Mouse (Mus musculus): ENCODE measurements around the gene Ldlr. TPM values are rescaled to one million over a fixed set of nuclear protein-coding genes. Genes with fewer than 3 reads are reported as not detected.
A peak's percentile ranks its signal among the peaks of the same experiment; 100 is the strongest.

Ldlr gene
- total RNA-seq, 2 experiments from 2014 or later, result 13.5 to 16.7 TPM

DNA sequence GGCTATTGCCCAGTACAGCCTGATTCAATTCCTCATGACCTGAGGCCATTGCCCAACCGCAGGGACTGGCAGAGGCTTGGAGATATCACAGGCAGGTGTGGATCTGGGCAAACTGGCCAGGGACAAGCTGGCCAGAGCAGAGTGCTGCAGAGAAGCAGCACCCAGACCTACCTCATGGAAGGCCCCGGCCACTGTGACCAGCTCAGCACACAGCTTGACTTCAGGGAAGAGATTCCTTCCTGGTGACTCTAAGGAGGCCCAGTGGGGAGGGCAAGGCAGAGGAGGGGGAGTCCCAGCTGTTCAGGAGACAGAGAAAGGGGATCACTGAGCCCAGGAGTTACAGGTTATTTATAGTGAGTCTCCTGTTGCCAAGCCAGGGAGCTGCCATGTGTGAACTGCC, 2.2 kb upstream of the Ldlr start:
- DNase-seq (ENCODE audit: low spot score in 2 of 2), result no peak
- intact Hi-C loops (cut with DNase I), result no loop called here

DNA sequence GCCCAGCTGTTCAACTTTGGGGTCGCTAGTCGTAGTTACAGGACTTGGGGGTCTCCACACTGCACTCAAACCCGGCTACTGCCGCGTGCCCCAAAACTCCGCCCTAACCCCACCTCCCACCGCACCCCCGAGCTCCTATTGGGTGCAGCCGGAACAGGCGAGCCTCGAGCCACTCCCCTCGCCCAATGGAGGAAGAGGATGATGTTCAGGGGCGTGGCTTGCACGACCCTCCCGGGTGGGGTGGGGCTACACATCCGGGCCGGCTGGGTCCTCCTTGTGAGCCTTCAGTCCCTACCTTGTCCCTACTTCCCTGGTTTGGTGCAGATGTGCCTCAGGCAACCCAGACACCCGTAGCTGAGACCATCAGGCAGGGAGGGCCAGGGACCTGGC, 859 bp downstream of the Ldlr start:
- DNase-seq (ENCODE audit: low spot score in 2 of 2), result peak; percentile 90 to 92
- intact Hi-C loops (cut with DNase I), result no loop called here

DNA sequence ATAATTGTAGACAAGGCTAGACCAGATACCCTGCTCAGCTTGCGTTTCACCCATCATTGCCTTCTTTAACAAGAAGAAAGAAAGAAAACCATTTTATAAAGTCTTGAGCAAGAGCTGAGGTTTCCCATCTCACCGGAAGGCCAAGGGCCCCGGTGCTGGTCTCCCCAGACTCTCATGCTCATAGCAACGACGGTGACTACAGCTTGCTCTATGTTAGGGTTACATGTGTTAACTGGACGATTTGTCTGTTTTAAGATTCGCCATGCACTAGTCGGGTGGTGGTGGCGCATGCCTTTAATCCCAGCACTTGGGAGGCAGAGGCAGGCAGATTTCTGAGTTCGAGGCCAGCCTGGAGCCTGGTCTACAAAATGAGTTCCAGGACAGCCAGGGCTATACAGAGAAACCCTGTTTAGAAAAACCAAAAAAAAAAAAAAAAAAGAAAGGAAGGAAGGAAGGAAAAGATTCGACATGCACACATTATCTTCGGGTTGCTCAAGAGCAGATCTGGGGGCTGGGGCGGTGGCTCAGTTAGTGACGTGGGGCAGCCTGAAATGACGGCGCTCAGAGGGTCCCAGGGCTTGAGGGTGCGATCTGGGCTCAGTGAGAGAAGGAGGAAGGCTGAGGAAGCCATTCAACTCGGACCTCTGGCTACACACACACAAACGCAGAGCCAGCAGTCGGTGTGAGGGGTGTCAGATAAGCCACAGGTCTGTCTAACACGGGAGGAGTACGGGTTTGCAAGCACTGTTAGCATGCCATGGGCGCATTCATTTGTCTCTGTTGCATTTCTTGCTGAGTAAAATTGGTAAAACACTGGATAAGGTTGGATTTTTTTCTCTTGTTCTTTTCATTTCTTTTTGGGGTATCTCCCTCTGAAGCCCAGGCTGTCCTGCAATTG, 2.2 kb downstream of the Ldlr start:
- intact Hi-C loops (cut with DNase I), result no loop called here
- no peak for DNase-seq (ENCODE audit: low spot score in 2 of 2)

DNA sequence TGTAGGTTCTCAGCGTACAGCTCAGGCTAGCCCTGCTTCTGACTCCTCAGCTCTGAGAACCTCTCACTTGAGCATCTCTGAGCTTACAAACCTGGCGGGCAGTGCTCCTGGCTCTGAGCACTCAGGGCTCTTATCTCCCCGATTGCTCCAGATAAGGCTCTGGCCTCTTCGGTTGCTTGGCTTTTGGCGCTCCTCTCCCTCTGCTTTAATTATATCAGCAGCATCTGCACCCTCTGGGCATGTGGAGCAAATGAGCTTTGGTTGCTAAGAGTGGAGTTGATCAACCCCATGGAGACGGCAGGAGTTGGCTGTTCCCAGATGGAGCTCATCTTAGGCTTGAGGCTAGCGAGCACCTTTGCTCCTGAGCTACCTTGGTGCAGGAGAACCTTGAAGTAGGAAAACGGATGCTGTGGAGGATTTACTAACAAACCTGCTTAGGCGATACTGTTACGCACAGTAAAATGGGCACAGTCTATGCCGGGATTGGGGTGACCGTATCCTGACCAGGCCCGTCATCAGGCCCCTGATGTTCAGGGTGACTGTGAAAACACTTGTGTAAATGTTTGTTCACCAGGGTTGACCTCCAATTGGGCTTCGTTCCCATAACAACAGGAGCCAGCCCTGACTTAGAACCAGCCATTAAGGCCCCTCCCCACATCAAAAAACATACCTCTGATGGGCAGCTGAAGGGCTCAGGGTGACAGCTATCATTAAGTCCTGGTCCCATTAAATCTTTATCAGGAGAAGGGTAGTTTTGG, 3.1 kb downstream of the Ldlr start:
- intact Hi-C loops (cut with DNase I), result no loop called here
- no peak for DNase-seq (ENCODE audit: low spot score in 2 of 2)

DNA sequence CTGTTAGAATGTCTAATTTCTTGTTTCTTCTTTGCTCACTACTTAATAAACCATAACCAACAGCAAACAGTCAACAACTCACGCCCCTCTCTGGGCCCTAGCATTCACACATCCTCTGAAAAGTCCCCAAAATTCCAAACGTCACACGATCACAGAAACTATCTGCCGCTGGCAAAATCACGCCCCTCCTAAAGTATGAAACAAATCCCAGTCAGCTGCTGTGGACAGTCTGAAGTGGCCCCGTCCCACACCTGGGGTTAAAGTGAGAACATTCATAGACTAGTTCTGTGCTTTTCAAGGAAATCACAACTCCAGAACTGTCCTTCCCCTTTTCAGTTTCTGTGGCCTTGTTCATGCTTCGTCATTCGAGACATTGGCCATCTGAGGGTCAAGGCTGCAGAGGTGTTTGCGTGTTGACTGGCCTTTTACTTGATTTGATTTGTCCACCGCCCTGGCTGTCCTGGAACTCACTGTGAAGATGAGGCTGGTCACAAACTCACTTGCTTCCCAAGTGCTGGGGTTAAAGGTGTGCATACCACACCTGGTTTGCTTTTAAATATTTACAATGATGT, 5.1 kb downstream of the Ldlr start:
- intact Hi-C loops (cut with DNase I), result no loop called here
- no peak for DNase-seq (ENCODE audit: low spot score in 2 of 2)

DNA sequence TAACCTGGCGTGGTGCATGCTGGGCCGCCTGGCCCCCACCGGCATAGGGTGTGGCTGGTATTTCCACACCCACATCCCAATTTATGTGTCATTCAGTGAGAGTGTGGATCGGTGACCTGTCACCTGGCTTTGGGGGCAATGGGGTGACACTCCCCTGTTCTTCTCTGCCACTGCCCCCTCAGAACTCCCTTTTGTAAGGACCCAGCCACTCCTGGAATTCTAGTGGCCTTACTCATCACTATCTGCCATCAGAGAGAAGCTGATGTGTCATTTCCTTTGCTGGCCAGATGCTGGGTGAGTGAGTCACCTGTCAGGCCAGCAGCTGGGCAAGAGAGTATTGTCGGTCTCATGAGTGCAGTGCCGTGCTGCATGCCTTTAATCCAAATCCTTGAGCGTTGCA, 6.0 kb downstream of the Ldlr start:
- DNase-seq (ENCODE audit: low spot score in 2 of 2), result no peak
- intact Hi-C loops (cut with DNase I), result no loop called here

DNA sequence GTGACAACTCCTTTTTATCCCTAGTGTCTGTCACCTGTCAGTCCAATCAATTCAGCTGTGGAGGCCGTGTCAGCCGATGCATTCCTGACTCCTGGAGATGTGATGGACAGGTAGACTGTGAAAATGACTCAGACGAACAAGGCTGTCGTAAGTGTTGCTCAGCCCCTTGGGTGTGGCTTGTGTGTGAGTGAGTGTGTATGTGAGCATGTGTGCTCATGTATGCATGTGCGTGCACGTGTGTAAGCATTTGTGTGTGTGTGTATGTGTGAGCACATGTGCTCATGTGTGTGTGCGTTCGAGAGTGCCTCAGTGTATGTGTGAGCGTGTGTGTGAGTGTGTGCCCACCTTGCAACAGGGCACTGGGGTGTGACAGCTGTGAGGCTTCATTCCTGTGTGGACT, 9.0 kb downstream of the Ldlr start:
- intact Hi-C loops (cut with DNase I), result no loop called here

DNA sequence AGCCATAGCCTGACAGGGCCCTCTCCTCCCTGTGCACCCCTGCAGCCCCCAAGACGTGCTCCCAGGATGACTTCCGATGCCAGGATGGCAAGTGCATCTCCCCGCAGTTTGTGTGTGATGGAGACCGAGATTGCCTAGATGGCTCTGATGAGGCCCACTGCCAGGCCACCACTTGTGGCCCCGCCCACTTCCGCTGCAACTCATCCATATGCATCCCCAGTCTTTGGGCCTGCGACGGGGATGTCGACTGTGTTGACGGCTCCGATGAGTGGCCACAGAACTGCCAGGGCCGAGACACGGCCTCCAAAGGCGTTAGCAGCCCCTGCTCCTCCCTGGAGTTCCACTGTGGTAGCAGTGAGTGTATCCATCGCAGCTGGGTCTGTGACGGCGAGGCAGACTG, 10.2 kb downstream of the Ldlr start:
- intact Hi-C loops (cut with DNase I), result no loop called here
- no peak for DNase-seq (ENCODE audit: low spot score in 2 of 2)

More for the DNA sequence above, 9.0 kb downstream of the Ldlr start:
- no peak for DNase-seq (ENCODE audit: low spot score in 2 of 2)

DNA sequence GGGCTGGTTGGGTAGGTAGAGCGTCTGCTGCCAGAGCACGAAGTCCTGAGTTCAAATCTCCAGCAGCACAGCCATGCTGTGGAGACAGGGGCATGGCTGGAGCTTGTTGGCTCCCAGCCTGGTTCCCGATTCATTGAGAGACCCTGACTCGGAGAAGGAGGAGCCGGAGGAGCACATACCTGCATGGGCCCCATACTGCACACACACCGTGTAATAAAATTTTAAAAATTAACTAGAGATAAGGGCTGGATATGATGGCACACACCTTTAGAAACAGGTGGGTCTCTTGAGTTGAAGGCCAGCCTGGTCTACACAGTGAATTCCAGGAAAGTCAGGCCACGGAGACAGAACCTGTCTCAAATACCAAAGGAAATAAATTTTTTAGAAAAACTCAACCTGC, 10.7 kb downstream of the Ldlr start:
- intact Hi-C loops (cut with DNase I), result no loop called here
- DNase-seq (ENCODE audit: low spot score in 2 of 2), result no peak

DNA sequence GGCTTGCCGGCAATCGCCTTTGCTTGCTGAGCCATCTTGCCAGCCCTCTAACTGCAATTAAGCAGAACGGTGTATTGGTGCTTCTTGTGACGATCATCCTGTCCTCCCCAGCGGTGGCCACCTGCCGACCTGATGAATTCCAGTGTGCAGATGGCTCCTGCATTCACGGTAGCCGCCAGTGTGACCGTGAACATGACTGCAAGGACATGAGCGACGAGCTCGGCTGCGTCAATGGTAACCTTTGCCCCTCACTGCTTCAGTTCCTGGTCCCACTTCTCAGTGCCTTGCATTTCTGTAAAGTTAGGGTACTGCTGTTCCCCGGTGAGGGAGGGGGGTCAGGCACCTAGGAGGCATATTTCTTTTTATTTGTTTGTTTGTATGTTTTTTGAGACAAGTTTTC, 11.8 kb downstream of the Ldlr start:
- intact Hi-C loops (cut with DNase I), result no loop called here

DNA sequence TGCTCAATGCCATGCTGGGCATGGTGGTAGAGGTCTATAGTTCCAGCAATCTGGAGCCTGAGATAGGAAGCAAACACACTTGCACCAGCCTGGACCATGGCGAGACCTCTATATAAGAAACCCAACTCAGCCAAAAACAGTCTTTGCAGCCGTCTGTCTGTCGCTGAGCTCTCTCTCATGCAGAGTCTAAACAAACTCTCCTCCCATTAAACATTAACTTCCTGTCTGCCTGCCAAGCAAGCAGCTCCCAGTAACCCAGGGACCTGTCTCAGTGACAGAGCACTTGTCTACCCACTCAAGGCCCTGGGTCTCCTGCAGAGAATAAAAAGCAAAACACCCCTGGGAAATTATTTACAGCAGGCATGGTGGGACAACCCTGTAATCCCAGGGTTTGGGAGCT, 13.3 kb downstream of the Ldlr start:
- DNase-seq (ENCODE audit: low spot score in 2 of 2), result no peak
- intact Hi-C loops (cut with DNase I), result no loop called here

More for the DNA sequence above, 11.8 kb downstream of the Ldlr start:
- DNase-seq (ENCODE audit: low spot score in 2 of 2), result no peak

DNA sequence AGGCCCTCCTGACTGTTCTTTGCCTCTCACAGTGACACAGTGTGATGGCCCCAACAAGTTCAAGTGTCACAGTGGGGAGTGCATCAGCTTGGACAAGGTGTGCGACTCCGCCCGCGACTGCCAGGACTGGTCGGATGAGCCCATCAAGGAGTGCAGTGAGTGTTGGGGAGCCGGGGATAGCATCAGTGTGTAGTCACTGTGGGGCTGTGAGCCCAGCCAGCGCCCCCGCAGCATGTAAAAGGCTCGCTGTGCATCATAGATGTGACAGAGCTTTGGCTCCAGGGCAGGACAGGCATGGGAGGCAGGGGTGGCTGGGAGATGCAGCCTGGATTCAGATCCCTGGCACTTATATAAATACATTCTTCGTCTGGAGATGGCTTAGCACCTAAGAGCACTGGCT, 13.9 kb downstream of the Ldlr start:
- no peak for DNase-seq (ENCODE audit: low spot score in 2 of 2)
- intact Hi-C loops (cut with DNase I), result no loop called here

DNA sequence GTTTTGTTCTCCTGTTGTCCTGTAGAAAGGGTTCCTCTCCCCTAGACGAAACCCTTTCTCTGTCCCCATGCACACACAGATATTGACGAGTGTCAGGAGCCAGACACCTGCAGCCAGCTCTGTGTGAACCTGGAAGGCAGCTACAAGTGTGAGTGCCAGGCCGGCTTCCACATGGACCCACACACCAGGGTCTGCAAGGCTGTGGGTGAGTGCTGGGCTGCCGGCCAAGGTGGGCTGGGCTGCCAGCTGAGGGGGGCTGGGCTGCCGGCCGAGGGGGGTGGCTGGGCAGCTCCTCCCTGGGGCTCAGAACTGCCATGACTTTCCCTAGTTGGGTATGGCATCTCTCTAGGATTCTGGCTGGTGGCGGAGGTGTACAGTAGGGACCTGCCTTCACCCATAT, 15.5 kb downstream of the Ldlr start:
- DNase-seq (ENCODE audit: low spot score in 2 of 2), result no peak
- intact Hi-C loops (cut with DNase I), result no loop called here

DNA sequence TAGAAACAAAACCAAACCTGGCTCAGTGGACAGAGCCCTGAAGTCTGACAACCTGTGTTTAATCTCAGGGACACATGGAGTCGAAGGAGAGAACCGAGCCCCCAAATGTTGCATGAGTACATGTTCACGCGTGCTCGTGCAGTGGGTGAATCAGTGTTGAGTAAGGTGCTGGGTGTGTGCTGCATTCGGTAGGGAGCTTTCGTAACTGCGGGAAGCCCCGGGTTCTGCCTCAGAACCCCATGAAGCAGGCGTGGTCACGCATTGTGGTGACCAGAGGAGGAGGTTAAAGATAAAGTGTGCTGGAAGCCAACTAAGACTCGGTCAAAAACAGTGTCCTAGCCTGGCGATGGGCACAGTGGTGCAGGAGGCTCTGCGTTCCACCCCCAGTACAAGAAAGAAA, 17.1 kb downstream of the Ldlr start:
- no peak for DNase-seq (ENCODE audit: low spot score in 2 of 2)
- intact Hi-C loops (cut with DNase I), result no loop called here

DNA sequence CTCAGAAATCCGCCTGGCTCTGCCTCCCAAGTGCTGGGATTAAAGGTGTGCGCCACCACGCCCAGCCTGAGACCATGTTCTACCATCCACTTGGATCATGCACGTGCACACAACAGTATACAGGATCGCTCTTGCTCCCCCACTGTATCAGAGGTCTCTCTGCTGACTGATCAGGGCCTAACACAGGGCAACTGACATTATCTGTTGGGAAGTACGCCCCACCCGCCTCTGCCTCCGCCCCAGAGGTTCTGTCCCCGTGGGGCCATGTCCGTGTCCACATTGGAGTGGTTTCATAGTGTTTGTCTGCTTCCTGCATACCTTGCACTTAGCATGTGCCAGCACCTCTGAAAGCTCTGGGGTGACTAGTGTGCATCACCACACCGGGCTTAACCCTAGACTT, 18.2 kb downstream of the Ldlr start:
- DNase-seq (ENCODE audit: low spot score in 2 of 2), result no peak
- intact Hi-C loops (cut with DNase I), result no loop called here

DNA sequence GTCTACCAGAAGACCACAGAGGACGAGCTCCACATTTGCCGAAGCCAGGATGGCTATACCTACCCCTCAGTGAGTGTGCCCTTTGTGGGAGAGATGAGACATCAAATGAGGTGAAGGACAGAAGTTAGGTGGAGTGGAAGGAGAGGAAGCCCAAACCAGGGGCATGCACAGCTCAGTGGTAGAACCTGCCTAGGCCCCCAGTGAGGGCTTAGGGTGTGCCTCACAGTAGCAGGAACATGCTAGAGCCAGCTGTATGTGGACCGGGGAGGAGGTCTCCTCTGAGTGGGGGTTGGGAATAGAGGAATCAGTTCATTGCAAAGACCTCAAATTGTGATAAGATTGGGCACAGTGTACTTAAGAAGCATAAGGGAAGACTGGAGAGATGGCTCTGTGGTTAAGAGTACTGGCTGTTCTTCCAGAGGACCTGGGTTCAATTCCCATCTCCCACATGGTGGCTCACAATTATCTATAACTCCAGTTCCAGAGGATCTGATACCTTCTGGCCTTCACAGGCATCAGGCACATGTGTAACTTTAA, 24.0 kb downstream of the Ldlr start:
- DNase-seq (ENCODE audit: low spot score in 2 of 2), result no peak
- intact Hi-C loops (cut with DNase I), result no loop called here

DNA sequence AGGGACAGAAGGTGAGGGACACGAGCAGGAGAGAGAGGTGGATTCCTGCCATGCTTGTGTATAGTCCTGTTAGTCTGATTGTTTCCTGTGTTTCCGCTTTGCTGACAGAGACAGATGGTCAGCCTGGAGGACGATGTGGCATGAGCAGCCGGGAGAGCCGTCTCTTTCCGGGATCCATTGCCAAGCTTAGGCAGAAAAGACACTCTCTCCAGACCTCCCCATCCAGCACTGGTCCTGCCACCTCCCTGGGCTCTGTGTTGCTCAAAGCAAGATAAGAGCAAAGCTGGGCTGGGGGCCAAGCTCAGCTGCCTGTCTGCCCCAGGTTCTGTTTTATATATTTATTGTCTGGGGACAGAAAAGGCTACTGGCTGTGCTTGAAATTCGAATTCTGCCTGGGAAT, 24.8 kb downstream of the Ldlr start:
- intact Hi-C loops (cut with DNase I), result no loop called here
- DNase-seq (ENCODE audit: low spot score in 2 of 2), result no peak

DNA sequence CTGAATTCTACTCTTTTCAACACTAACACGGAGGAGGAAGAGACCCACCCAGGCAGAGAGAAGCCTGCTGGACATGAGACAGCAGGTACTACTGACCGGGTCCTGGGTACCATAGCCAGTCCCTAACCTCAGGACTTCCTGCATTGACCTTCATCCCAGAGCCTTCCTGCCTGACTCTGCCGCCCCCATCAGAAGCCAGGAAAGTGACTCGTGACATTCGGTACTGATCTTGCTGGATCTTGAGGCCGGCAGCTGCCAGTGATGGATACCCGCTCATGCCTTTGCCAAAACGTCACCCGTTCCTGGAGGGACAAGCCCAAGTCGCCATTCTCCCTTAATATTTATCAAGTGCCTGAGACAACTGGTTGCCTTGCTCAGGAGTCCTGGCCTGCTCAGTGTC, 25.2 kb downstream of the Ldlr start:
- intact Hi-C loops (cut with DNase I), result no loop called here
- DNase-seq (ENCODE audit: low spot score in 2 of 2), result no peak

DNA sequence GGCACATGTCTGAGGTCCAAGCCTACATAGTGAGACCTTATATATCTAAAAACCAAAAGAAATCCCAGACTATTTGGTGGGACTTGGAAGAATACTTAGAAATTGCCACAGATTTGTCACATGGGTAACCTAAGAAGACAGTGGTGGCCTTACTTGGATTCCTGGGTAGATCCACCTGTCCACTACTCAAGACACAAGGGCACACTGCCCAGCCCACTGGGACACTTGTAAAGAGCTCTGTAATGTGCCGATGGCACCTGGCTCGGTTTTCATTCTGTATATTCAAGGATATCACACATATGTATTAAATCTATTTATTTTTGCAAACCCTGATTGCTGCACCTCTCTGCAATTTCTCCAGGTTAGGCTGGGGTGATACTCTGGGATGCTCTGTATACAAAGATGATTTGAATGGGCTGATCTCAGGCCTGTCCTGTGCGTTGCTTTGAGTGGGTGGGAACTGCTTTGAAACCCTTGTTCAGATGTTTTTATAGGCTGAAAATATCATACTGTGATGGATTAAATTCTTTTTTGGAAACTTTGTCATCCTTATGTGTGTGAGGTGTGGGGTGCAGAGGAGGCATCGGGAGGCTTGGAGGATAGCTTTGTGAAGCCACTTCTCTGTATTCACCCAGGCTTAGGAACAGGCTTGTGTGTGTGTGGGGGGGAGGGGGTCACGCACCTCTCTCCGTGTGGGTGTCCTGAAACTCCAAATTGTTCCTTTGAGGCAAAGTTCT, 26.3 kb downstream of the Ldlr start:
- DNase-seq (ENCODE audit: low spot score in 2 of 2), result no peak
- intact Hi-C loops (cut with DNase I), result no loop called here

DNA sequence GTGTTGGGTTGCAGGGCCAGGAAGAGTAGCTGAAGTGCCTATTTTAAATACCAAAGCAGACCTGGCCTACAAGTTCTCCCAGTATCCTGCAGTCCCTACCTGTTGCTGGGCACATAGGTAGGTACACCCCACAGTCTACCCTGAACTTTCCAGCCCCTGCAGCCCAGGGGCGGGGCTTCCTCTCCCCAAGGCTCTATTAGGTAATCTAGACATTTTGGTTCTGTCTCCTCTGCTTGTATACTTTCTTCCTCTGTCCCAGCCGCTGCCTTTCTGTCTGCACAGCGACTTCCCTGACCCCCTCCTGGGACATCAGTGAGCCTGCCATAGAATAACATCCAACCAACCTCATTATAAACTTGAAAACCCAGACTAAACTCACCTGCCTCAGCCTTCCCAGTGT, 27.1 kb downstream of the Ldlr start:
- intact Hi-C loops (cut with DNase I), result no loop called here
- no peak for DNase-seq (ENCODE audit: low spot score in 2 of 2)
